Mouse (Mus musculus): ENCODE measurements around the gene Sox21.

The Sox21 gene

GRCm38 (mm10) chr14:118225061-118225743 lies 11.6 kb downstream of the Sox21 start:
- DNase-seq, result no peak

- no peak for DNase-seq
Observed at GRCm38 (mm10) chr14:118220885-118221284, 15.9 kb downstream of the Sox21 start.

DNA sequence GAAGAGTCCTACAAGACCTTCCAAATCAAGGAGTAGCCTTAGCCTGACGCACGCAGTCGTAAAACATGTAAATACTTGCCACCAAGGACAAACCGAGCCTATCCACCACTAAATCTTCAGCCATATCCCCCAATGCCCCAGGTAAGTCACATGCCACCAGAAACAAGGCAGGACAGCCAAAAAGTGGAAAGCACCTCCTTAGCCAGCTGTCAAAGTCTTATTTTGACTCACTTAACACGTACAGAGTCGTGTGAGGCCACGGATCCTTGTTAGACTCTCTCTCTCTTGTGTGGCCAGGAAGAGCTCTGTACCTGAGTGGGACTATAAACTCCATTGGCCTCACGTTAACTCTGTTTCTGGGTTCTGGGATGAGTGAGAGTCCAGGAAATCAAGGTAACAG lies 20.0 kb downstream of the Sox21 start:
- DNase-seq, result no peak

- no peak for DNase-seq
Observed at GRCm38 (mm10) chr14:118212188-118212804, 24.5 kb downstream of the Sox21 start.

DNA sequence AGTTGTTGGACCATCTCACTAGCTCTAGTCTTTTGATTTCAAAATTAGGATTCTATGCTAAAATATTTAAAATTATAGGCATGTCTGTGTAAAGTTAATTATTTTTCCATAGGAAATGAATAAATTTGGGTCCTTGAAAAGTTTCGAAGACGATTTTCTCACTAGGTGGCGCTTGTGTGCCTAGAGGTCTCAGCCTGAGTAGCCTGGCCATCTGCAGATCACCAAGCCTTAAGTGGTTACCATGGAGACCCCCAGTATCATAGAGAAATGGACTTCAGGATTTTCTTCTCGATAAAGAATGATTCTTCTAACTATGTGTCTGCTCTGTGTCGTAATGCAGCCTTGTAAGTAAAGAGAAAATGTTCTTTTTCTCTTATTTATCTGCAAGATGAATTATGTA lies 27.2 kb downstream of the Sox21 start:
- DNase-seq, result no peak

DNA sequence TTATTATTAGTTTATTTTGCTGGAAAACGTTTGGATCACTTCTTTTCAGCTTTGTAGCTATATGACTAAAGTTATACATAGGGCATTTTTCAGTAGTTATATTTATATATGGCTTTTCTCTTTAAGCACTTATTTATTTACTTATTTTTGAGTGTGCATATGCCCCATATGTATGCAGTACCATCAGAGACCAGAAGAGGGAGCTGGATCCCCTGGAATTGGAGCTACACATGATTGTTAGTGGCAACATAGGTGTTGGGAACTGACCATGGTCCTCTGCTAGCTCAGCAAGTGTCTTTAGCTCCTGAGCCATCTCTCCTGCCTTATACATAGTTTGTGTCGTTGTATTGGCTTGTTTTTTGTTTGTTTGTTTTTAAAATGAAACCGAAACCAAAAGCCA lies 29.5 kb downstream of the Sox21 start:
- no peak for DNase-seq

DNA sequence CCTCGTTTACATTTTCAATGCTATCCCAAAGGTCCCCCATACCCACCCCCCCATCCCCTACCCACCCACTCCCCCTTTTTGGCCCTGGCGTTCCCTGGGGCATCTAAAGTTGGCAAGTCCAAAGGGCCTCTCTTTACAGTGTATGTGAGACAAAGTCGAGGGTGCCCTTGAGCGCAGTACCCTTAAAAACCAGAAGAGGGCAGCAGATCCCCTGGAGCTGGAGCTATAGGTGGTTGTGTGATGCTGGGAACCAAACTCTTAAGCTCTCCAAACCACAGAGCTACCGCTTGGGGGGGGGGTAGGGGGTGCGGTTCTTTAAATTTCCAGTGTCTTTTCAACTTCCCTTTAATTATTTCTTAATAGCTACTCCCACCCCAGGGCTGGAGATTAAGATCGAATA lies 33.8 kb downstream of the Sox21 start:
- no peak for DNase-seq

GRCm38 (mm10) chr14:118202006-118202405 lies 34.8 kb downstream of the Sox21 start:
- DNase-seq, result no peak

DNA sequence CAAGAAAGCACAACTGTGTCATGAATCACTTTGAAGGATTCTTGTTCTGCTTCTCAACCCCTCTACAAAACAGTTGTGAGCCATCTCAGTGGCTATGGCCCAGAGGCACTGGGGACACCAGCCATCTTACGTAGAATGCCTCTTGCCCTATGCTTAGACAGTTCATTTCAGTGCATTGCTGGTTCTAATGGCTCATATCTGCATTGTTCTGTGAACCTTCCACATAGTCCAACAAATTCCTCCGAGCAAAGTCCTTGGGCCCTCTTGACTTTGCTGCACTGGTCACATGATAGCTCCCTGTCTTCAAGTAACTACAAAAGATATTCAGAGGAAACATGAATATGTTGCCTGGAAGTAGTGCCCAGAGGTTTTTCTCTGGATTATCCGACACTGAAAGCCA lies 36.1 kb downstream of the Sox21 start:
- no peak for DNase-seq

DNA sequence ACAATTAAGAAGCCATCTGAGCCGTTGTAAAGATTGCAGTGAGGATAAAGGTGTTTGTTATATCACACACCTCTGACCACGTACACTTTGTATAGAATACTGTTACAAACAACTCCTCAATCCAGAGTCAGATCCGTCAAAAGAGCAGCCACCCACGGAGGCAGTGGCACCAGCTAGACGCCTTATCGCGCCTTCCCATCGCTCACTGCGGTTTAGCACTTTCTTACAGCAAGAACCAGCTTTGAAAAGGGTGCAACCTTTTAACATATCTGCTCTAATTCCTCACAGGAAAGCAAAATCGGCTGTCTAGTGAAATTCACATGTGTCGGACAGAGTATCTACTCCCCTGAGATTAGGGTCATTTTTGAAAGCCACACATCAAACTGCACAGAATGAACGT lies 39.8 kb downstream of the Sox21 start:
- DNase-seq, result no peak

GRCm38 (mm10) chr14:118194219-118194914 lies 42.5 kb downstream of the Sox21 start:
- no peak for DNase-seq

GRCm38 (mm10) chr14:118193663-118194062 lies 43.2 kb downstream of the Sox21 start:
- DNase-seq, result no peak

GRCm38 (mm10) chr14:118193001-118193628 lies 43.7 kb downstream of the Sox21 start:
- DNase-seq, result no peak

DNA sequence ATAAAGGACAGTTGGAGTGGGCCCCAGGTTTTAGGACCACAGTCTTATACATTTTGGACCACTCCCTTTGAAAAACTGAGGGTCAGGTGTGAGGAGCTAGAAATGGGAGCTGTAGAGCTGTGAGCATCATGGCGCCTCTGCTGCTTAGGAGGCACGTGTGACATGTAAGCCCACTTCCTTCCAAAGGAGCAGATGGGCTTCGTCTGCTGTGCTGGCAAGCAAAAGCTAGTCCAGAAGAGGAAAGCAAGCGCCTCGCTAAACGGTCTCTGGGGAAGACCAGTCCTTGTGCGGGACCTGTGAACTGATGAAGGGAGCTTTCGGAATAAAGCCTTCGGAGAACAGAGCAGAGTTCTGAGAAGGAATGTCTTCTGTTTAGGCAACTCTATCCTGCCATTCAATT lies 45.4 kb downstream of the Sox21 start:
- DNase-seq, result no peak
